Mouse (Mus musculus) liver, postnatal 0 days (tissue): ENCODE measurements at regions not wholly inside any gene's neighbourhood (a gene's known extent, or its start where the extent isn't known, plus 50 kb on each side); places are given as distances from the start of the nearest gene placed in this dataset.

Source experiments
- CTCF ChIP-seq: sonication (generic); IDR thresholded peaks from 2 replicates; pipeline ENCODE4 v1.5.1; 2016; ENCODE audit warnings: antibody characterized with exemption, low read depth
- EP300 ChIP-seq: IDR thresholded peaks from 2 replicates; pipeline ENCODE4 v1.6.1; 2016; ENCODE audit warnings: antibody characterized with exemption, low read depth, mild to moderate bottlenecking

DNA sequence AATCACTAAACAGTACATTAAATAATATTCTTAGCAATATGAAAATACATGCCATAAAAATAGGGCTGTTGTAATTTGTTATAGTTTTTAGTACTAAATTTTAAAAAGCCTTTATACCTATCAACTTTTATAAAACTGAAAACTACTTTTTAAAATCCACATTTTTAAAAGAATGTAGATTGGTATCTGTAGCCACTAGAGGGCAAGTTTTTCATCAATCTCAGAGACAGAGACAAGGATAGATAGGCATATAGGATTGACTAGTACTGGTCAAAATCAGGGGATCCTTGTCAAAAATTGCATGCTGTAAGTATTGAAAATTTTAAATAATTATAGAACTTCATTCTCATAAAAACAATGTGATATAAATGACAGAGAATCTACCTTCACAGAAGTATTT is 431.0 kb downstream of the Mdfic start:
- no peak for TF ChIP-seq CTCF
- TF ChIP-seq EP300 = no peak
